Mouse (Mus musculus) T-helper 17 cell (primary cell): Measurements from ENCODE around the gene Dctpp1.
"Not testable (repeated sequence)": the region's sequence is repeated elsewhere in the genome, so short reads cannot be mapped to it uniquely, and the experiment has no call there.

ENCODE experiments used
- in situ Hi-C, 2 experiments: fragments of 300-600 bp; cut with MboI, MseI; formaldehyde crosslinking; loops; 1 replicate in 1 of 2; 2 replicates in 1 of 2; pipeline ENCODE4 v1.15.1; 2025; ENCODE audit warnings: high pct_unique_total_duplicates in 2 of 2

Gene Dctpp1

DNA sequence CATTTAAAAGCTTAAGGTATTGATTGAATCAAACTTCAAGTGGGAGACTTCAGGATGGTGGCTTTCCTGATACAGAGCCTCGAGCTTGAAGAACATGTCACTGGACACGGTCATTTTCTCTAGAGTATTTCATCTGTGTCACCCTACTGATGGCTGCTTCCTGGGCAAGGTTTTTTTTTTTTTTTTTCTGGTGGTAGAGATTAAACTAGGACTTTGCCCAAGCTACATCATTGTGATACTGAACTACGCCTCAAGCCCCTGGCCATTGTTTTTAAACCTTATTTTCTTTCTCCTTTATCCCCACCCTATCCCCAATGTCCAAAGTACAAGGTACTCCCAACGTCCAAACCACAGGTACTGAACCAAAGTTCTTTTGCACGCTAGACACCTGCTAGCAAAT is 10.2 kb upstream of the Dctpp1 start:
- in situ Hi-C loops = no loop called here

DNA sequence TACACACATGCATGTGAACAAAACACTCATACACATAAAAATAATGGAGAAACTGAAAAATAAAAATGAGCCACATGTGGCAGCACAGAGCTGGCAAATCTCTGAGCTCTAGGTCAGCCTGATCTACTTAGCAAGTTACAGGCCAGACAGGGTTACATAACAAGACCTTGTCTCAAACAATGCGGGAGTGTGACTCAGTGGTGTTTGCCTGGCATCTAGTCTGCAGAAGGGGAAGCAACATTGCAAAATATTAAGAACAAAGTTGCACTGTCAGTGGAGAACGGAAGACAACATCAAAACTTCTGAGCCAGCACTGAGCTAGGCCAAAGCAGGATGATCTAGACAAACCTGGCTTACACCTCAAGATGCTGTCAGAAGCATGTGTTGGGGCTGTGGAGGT is 9.7 kb upstream of the Dctpp1 start:
- in situ Hi-C loops = no loop called here

DNA sequence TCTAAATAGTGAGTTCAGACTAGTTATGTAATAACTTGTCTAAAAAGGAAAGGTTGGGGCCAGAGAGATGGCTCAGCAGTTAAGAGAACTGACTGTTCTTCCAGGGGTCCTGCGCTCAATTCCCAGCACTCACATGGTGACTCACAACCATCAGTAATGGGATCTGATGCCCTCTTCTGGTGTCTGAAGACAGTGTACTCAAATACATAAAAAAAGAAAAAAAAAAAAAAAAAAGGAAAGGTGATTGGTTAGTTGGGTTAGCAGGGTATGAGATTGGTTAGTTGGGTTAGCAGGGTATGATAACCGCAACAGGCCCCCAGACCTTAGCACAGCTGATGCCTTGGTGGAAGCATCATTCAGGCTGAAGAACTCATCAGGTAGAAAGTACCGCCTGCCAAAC is 3.0 kb upstream of the Dctpp1 start:
- in situ Hi-C loops = loop anchor here (5.0 kb wide), 2 partner anchors 44 to 79 kb away; no protein-coding TSS in a partner anchor

DNA sequence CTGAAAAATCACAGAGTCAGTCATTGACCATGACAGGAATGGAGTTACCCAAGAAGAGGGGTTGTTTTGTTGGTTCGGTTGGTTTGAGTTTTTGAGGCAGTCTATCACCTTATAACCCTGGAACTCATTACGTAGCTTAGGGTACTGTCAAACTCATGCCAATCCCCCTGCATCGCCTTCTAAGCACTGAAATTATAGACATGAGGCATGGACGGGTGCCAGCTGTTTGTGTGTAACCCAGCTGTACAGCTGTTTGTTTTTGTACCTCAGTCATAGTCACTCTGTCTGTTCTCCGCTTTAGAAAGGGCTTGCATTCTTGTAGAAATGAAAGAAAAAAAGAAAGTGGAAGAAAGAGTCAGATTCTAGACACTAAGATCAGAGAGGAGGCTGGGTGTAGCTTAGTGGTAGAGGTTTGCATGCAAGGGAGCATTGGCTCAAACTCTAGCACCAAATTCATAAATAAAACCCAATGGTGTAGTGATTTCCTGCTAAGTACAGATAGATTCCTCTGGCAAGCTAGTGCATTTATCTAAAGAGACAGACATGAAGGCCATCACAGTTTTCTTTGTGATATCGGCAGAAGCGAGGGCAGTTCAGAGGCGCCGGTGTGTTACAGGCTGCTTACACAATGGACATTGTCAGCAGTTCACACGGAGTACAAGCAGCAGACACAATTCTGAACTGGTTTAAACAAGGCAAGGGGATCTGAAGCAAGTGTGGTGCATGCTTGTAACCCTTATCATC is 1.9 kb upstream of the Dctpp1 start:
- in situ Hi-C loops = loop anchor here (5.0 kb wide), 2 partner anchors 45 to 80 kb away; no protein-coding TSS in a partner anchor

DNA sequence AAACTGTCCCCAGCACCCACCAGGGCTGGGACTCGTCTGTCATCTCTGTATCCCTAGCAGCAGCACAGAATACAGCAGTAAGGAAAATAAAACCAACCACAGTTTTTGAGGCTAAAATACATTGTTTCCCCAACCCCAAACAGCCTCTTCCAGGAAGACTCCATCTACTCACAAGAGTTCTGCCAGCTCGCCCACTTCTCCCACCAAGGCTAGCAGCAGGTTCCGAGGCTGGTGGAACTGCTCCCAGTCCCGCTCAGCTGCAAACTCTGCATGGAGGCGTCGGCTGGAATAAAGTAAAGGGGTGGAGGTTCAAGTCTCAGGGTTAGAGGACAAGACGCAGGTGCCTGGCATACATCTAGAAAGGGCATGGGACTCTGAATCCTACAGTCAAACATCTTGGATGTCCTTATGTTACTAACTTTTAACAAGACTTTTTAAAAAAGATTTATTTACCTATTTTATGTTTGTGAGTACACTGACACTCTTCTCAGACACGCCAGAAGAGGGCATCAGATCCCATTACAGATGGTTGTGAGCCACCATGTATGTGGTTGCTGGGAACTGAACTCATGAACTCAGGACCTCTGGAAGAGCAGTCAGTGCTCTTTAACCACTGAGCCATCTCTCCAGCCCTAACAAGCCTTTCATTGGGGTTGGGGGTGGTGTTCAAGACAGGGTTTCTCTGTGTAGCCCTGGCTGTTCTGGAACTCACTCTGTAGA is 1.2 kb downstream of the Dctpp1 start:
- in situ Hi-C loops = no loop called here

DNA sequence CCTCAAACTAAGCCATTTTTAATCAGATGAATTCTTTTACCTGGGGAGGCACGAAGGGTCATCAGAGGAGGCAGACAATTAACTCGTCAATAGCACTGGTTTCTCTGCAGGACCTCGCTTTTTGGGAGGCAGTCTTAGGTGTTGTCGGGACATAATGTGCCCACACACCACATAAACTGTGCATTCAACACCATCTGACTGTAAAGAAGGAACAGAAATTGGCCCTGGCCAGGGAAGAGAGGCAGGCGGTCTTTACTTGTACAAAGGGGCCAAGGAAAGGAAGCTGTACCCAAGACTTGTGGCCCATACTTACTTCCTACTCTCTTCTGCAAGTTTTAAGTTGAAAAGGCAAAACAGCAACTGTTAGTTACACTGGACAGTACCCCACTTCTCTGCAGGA is 4.0 kb downstream of the Dctpp1 start:
- in situ Hi-C loops = no loop called here

DNA sequence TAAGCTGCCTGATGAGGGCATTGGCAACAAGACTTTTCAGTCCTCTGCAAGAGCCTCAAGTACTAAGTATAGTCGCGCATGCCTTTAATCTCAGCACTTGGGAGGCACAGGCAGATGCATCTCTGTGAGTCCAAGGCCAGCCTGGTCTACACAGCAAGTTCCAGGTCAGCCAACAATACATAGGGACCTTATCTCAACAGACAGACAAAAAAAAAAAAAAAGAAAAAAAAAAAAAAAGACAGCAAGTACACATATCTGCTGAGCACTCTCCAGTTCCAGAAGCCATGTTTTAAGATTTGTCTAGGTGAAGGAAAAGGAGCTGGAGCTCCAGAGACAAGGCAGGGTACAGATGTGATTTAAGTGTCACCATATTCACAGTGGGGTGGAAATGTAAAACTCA is 4.5 kb downstream of the Dctpp1 start:
- in situ Hi-C loops = no loop called here

DNA sequence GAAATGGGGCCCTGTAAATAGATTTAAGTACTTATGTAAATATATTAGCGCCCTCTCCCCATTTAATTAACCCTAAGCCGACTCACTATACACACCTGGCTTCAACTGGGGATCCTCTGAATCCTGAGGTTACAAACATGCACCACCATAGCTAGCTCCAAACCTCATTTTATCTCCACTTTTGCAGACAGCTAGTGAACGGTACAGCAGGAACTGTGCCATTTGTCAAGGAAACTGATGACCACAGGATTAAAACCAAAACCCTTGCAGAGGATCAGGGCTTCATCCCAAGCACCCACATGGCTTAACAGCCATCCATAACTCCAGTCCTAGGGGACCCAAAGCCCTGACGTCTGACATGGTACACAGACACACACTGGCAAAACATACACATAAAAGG is 5.5 kb downstream of the Dctpp1 start:
- in situ Hi-C loops = no loop called here

DNA sequence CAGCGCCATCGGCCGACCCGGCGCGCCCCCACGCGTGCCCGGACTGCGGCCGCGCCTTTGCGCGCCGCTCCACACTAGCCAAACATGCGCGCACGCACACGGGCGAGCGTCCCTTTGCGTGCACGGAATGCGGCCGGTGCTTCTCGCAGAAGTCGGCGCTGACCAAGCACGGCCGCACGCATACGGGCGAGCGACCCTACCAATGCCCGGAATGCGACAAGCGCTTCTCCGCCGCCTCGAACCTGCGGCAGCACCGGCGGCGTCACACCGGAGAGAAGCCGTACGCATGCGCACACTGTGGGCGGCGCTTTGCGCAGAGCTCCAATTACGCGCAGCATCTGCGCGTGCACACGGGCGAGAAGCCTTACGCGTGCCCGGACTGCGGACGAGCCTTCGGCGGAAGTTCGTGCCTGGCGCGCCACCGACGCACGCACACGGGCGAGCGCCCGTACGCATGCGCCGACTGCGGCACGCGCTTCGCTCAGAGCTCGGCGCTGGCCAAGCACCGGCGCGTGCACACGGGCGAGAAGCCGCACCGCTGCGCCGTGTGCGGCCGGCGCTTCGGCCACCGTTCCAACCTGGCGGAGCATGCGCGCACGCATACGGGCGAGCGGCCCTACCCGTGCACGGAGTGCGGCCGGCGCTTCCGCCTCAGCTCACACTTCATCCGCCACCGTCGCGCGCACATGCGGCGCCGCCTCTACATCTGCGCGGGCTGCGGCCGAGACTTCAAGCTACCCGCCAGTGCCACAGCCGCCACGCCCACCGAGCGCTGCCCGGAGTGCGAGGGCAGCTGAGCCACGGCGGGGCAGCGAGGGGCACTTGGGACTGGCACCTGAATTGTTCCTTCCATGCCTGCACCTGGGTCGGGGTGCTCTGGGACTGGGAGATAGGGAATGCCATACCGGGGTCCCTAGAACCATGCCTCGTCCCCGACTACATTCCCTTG is 6.4 kb downstream of the Dctpp1 start:
- in situ Hi-C loops = no loop called here

DNA sequence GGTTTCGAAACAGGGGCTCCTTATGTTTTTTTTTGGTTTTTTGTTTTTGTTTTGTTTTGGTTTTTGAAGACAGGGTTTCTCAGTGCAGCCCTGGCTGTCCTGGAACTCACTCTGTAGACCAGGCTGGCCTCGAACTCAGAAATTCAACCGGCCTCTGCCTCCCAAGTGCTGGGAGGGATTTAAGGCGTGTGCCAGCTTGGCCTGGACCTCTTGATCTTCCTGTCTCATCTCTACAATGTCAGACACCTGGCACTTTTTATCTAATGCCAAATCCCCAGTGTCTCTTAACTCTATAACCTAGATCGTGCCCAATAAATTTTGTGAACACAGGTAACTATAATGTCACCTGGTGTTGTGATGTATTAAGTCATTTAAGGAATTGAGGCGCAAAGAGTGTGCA is 7.2 kb downstream of the Dctpp1 start:
- in situ Hi-C loops = no loop called here

DNA sequence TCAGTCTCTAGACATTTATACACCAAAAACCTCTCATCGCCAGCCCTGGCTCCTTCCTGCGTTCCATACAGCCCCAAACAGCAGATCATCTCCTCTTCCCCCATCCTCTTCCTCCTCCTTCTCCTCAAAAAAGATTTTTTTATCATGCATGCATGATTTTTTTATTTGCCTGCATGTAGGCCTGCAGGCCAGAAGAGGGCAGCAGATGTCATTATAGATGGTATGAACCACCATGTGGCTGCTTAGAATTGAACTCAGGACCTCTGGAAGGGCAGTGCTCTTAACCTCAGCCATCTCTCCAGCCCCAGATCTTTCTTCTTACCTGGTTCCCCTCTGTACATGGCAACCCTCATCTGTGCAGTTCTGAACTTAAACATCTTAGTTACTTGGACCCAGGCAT is 8.1 kb downstream of the Dctpp1 start:
- in situ Hi-C loops = no loop called here

DNA sequence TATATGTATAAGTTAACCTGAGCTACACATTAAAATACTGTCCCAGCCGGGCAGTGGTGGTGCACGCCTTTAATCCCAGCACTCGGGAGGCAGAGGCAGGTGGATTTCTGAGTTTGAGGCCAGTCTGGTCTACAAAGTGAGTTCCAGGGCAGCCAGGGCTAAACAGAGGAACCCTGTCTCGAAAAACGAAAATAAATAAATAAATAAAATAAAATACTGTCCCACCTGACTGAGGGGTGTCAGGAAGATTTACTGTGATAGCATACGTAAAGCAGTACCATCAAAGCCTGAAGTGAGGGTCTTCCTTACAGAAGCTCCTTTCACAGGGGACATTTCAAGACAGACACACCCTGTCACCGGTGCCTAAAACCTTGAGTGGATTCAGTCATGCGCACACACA is 10.0 kb downstream of the Dctpp1 start:
- in situ Hi-C loops = not testable (repeated sequence)

DNA sequence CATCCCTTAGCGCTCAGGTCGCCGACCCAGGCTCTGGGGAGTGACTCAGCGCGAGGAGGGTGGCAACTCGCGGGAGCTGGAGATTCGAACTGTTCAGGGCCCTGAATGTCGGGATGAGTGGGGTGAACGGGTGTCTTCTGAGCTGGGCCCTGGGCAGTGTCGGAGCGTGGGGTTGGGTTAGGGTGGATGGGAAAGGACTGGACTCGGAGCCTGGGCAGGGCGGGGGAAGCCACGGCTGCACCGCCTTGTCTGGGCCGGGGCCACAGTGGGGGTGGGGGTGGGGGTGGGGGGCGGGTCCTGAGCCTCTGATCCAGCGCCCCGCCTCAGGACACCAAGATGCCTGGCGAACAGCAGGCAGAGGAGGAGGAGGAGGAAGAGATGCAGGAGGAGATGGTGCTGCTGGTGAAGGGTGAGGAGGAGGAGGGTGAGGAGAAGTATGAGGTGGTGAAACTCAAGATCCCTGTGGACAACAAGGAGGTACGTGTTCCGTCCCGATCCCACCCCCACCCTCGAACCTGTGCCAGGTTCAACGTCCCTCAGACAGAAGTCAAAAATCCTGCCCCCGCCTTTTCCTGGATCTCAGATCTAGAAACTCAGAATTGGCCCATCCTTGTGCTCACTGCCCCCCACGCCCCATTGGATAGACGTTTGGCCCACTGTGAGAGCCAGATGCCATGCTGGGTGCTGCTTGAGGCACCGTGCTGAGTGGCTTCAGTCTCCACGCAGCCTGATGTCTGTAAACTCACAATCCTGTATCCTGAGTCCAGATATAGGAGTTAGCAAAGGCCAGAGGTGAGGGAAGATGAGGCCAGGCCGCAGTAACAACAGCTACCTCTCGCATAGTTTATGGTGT is 15.6 kb downstream of the Dctpp1 start:
- in situ Hi-C loops = loop anchor here in 1 of 2 experiments (25.0 kb wide), 1 partner anchor 1142 kb away; no protein-coding TSS in a partner anchor

DNA sequence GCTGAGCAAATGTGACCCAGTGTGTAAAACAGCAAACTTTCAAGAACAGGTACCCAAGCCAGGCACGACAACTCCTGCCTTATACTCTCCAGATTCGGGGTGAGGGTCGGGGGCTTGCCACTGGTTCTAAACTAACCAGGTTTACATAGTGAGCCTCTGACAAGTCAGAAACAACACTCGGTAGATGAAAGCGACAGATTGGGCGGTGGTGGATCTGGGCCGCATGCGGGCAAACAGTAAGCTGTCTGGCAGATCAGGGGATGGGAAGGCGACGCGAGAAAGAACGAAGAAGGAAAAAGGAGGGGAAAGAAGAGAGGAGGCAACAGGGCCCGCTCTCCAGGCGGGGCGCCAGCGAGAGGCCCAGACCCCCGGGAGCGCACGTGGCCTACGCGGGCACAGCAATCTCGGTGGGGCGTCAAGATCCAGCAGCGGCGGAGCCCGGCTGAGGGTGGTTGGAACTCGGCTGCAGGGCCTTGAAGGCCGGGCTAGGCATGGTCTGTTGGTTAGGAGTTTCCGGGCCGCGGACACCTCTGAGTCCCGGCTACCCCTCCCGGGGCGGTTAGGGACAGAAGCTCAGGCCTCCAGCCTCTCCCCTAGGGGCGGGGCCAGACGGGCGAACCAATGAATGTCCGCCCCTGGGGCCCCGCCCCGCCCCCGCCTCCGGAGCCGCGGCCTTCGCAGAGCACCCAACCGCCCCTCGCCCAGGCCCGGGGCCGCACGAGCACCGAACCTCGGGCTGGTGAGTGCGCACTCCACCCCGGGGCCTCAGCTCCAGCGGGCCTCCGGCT is 16.4 kb downstream of the Dctpp1 start, which contains the start of gene Zfp771:
Zfp771 (plus strand) TSS at position 405 of the 788 bp plus-strand sequence.
- in situ Hi-C loops = loop anchor here in 1 of 2 experiments (25.0 kb wide), 1 partner anchor 1143 kb away; no protein-coding TSS in a partner anchor

DNA sequence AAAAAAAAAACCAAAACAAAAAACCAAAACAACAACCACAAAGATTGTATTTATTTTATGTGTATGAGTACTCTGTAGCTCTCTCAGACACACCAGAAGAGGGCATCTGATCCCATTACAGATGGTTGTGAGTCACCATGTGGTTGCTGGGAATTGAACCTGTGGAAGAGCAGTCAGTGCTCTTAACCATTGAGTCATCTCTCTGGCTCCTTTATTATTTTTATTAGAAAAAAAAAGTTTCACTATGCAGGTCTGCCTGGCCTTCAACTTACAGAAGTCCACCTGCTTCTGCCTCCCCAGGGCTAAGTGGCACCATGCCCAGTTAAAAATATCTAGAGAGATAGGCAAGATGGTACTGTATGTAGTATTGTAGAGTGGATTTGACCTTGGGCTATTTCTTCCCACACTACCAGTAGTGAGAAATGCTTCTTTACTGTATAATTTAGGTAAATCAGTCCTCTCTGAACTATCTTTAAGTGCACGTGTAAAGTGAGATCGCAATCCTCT is 17.1 kb downstream of the Dctpp1 start:
- in situ Hi-C loops = loop anchor here in 1 of 2 experiments (25.0 kb wide), 1 partner anchor 1144 kb away; no protein-coding TSS in a partner anchor

DNA sequence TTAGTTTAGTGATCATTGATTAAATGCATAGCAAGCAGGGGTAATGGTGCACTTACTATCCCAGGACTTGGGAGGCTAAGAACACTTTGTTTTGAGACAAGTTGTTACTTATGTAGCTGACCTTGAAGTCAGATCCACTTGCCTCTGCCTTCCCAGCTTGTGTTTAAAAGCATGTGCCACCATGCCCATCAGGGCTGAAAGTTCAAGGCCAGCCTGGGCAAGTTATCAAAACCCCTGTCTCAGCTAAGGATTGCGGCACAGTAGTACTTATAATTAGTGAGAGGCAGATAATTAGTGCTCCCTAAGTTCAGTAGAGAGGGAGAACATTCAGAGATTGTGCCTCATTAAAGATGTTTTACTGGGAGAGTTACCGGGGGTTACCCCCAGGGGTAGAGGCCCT is 25.7 kb downstream of the Dctpp1 start:
- in situ Hi-C loops = loop anchor here (5.0 to 25.0 kb wide), 2 partner anchors 1153 to 1178 kb away; no protein-coding TSS in a partner anchor

DNA sequence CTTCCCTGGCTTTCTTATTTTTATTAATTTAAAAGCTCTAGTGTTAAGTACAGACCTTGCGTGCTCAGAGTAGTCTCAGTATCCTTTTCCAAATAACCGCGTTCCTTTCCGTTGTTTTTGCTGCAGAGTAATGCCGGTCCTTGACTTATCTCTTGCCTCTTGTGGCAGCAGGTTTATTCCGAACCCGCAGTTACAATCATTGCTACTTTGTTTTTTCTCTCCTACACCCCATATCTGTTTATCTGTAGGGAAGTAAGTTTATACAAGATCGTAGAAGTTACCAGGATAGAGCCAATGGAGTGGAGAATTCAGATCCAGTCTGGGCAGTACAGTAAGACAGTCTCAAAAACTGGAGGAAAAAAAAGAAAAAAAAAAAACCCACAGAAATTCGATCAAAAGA is 26.7 kb downstream of the Dctpp1 start:
- in situ Hi-C loops = loop anchor here (5.0 to 25.0 kb wide), 2 partner anchors 1154 to 1179 kb away; no protein-coding TSS in a partner anchor

DNA sequence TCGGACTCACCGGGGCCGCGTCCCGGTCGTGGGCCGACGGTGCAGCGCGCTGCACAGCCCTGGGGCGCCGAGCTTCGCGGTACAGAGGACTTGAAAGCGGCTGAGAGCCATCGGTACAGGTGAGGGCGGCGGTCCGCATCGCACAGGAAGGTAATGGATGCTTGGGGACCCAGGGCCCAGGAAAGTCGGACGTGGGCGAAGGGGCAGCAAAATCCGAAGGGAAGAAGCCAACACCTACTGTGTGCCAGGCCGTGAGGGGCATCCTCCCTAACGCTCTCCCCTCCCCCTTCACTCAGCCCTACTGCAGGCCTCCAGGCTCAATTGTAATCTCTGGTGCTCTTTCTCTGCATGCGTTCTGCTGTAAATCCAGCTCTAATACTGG is 27.1 kb downstream of the Dctpp1 start:
- in situ Hi-C loops = loop anchor here (5.0 to 25.0 kb wide), 2 partner anchors 1154 to 1179 kb away; no protein-coding TSS in a partner anchor
